Mouse (Mus musculus): ENCODE measurements around the gene Tmbim1.

GRCm38 (mm10) chr1:74298157-74298750, 7.2 kb downstream of the Tmbim1 start:
- TF ChIP-seq EP300 (IDR thresholded peaks at IDR 0.05; ENCODE audit: low read depth) (no peak), CTCF (IDR thresholded peaks at IDR 0.05; ENCODE audit: low read depth) (no peak)

Measured in liver, postnatal 0 days (tissue).